Mouse (Mus musculus) liver, adult 2 months (tissue): Measurements from ENCODE around the gene Gm3250.

Experiments used
- CTCF ChIP-seq: fragments of 200-500 bp; IDR thresholded peaks from 2 replicates; pipeline ENCODE4 v1.5.1; 2011; ENCODE audit warnings: low read depth, low read length, control low read depth
- POLR2A ChIP-seq: fragments of 200-500 bp; IDR thresholded peaks from 2 replicates; pipeline ENCODE4 v1.6.1; 2011; ENCODE audit warnings: low read length, control low read depth; ENCODE audit not compliant: insufficient read depth; ENCODE audit errors: extremely low read depth

GRCm38 (mm10) chr10:77753448-77753847 is 28.9 kb downstream of the Gm3250 start:
- TF ChIP-seq CTCF: no peak
- TF ChIP-seq POLR2A: no peak
